Mouse (Mus musculus): ENCODE measurements around the gene Ccl27a. TPM values are rescaled to one million over a fixed set of nuclear protein-coding genes. Genes with fewer than 3 reads are reported as not detected.
"Not testable (repeated sequence)": the region's sequence is repeated elsewhere in the genome, so short reads cannot be mapped to it uniquely, and the experiment has no call there.

Ccl27a gene
- total RNA-seq (2021), result 10 to 100 TPM; 25.5 to 33.1 TPM
- long read RNA-seq, experiment 1, partial matches to known transcripts, result 3 of 14 reads
- long read RNA-seq, experiment 1, other reads (novel, unspliced or antisense), result 3 of 14 reads
- long read RNA-seq, experiment 2, transcript Ccl27a-202 (4 exons, 350 nt), result major isoform, 5 of 13 reads
- long read RNA-seq, experiment 2, partial matches to known transcripts, result 0 of 13 reads
- long read RNA-seq, experiment 2, other reads (novel, unspliced or antisense), result 1 of 13 reads

DNA sequence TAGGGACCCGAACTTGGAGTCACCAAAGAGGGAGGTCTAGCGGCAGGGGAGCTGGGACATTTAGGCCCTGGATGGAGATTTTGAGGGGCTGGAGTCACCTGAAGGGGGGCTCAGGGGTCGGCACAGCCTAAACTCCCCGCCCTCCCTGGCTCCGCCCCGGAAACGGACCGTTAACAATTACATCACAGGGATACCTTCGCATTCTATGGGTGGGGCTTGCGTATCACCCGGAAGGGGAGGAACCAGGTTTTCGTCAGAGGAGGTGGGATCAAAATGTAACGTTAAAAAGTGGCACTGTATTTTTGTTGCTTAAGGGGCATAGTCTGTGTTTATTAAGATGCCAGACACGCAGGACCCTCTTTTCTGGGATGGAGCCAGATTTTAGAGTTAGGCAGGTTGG, at the start of gene Ccl27a:
Gene Ccl27a (minus strand): TSS at position 246 of the 400 bp plus-strand sequence.
- peak; percentile 58 for DNase-seq

DNA sequence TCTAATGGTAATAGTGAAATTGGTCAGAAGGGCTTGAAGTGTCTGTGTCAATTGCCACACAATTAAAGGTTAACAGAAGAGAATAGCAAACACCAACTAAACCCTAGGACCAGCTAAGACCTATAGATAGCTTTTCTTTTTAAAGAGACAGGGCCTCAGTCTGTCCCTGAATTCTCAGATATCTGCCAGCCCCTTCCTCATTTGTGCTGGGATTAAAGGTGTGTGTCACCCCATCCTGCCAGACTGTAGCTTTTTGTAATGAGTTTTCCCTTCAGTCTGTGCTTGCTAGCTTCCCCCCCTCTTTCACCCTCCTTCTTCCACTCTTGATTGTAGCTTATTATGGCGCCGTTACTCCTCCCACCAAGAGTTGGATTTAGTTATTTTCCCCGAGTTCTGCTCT, 9.2 kb upstream of the Ccl27a start:
- DNase-seq, result not testable (repeated sequence)

- DNase-seq, result not testable (repeated sequence)
Measured at GRCm38 (mm10) chr4:41782711-41783110, 8.7 kb upstream of the Ccl27a start.

DNA sequence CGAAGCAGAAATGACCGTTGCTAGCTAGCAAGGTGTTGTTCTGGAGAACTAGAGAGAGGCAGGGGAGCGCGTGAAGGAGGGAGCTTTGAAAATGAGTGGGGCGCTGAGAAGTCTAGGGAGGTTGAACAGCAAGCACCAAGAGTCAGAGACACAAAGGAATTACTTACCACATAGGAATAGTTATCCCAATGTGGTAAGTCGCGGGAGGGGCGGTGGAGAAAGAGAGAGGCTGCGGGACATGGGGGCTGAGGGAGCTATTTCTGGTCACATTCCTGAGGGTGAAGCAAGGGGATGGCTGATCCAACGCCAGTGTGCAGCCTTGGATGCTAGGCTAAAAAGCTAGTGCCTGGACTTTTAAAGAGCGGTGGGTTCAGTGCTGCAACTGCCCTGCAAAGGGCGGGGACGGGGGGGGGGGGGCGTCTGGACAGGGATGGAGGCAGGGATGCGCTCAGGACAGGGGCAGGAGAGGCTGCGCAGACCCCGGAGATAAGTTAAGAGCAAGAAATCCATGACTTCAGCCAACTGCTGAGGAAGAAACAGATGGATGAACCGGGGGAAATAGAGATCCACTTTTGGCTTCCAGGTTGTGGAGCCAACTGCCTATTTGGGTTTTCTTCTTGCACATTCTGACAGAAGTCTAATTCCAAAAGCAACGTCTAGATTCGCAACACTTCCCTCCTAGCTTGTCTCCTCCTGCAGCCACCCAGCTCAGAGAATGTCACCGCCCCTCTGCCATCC, 7.9 kb upstream of the Ccl27a start:
- DNase-seq, result not testable (repeated sequence)

GRCm38 (mm10) chr4:41781271-41781670, 7.2 kb upstream of the Ccl27a start:
- not testable (repeated sequence) for DNase-seq

DNA sequence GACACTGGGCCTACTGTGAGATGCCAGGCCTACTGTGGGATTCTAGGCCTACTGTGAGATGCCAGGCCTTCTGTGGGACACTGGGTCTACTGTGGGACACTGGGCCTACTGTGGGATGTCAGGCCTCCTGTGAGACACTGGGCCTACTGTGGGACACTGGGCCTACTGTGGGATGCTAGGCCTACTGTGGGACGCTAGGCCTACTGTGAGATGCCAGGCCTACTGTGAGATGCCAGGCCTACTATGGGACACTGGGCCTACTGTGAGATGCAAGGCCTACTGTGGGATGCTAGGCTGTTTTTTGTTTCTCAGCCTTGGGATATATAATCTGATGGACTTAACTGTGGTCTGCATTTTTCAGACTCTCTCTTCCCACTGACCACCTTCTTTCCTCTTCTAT, 1.8 kb upstream of the Ccl27a start:
- DNase-seq, result not testable (repeated sequence)

- not testable (repeated sequence) for DNase-seq
Measured at GRCm38 (mm10) chr4:41774506-41774905, 459 bp upstream of the Ccl27a start.

DNA sequence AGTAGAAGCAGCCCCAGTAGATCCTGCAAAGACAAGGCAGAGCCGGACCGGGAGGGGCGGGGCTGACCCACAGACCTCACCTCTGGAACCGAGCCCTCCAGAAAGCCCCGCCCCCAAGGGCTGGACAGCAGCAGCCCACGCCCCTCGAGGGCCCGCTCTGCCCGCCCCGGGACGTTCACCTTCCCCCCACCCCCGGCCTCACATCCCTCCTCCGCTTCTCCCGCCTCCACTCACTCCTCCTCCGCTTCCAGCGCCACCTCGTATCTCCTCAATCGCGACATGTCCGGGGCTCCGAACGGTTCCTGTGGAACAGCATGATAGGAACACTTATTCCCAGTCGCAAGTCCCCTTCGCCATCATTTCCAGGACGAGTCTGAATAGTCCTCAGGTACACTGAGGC, 545 bp downstream of the Ccl27a start:
- DNase-seq, result peak; percentile 63

GRCm38 (mm10) chr4:41772946-41773345, 1.1 kb downstream of the Ccl27a start:
- not testable (repeated sequence) for DNase-seq

DNA sequence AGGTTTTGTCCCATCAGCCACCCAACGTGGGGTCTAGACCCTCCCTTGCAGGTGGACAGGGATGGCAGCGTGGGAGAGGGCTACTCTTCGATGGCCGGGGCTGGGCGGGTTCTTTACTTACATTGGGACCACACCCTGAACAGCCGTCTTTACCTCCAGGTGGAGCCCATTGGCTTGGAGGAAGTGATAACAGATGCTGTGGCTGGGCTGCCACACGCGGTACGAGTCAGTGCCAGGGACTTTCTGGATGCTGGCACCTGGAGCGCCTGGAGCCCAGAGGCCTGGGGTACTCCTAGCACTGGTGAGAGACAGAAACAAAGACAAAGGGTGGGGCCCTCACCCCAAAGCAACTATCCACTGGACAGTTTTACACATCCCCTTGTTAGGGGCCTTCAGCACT, 6.7 kb downstream of the Ccl27a start:
- DNase-seq, result not testable (repeated sequence)

DNA sequence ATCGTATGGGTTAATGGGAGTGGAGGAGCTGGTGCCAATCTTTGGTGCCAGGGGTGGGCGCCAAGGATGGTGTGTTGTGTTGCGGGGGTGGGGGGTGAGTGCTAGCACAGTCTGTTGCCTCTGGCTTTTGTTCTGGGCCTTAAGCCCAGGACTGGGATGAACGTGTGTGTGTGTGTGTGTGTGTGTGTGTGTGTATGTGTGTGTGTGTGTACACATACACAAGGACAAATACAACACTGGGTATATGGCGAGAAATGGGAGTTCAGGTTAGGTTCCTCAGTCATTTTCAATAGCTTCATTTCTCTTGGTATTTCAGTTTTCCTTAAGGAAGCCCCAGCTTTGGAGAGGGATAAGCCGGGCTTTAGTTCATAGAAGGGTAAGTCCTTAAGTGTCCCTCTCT, 10.9 kb downstream of the Ccl27a start:
- not testable (repeated sequence) for DNase-seq

DNA sequence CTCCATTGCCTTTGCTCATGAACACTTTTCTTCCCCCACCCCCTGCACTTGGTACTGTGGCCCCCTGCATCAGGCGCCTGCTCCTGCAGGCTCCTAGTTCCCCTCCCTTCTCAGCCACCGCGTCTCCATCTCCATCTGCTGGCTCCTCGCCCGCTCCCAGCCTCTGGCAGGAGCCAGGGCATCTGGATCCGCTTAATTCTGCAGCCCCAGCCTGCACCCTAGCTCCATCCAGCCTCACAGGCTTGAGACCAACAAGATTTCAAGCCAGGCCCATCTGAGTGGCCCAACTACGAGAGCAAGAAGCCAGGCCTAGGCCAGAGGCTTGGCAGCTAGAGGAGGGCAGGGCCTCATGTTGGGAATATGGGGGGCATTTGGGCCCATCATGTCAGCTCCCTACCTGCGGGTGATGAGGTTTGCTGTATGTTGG, 11.3 kb downstream of the Ccl27a start:
- peak; percentile 91 for DNase-seq

- DNase-seq, result peak; percentile 48
Measured at GRCm38 (mm10) chr4:41762099-41762687, 11.9 kb downstream of the Ccl27a start.

GRCm38 (mm10) chr4:41761680-41762079, 12.4 kb downstream of the Ccl27a start:
- DNase-seq, result no peak

DNA sequence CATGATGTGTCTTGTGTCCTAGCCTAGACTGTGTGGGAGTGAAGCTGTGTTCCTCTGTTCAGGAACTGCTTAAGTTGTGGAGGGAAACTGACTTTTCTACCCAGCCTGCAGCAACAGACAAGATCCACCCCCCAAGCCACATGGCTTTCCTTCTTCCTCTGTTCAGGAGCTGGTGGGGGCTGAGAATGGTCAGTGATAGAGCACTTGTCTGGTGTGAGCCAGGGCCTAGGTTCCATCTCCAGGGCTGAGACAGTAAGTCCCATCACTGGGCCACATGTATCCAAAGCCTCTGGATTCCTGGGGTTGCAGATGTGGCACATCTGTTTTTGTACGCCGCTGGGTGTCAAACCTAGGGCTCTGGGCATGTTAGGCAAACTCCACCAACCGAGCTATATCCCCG, 13.1 kb downstream of the Ccl27a start:
- DNase-seq, result no peak

DNA sequence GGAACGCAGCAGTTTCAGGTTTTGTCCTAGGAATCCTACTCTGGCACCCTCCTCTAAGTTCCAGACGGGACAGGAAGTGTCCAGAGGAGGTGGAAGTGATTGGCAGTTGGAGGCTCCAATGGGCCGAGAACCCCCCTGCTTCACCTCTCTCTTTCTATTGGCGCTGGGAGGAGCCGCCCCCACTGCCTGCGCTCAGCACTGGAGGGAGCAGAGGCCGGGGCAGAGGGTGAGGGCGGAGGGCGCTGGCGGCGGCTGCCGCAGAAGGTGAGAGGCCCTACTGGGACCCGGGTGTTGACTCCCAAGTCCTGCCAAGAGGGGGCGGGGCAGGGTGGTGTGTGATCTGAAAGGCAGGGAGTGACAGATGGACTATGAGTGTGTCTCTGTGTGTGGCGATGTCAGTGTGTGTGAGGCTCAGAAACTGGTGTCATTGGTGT, 13.7 kb downstream of the Ccl27a start:
- peak; percentile 88 for DNase-seq

- no peak for DNase-seq
Measured at GRCm38 (mm10) chr4:41759656-41760287, 14.3 kb downstream of the Ccl27a start.

GRCm38 (mm10) chr4:41759206-41759605, 14.8 kb downstream of the Ccl27a start:
- DNase-seq, result no peak

GRCm38 (mm10) chr4:41758701-41759100, 15.3 kb downstream of the Ccl27a start:
- no peak for DNase-seq

DNA sequence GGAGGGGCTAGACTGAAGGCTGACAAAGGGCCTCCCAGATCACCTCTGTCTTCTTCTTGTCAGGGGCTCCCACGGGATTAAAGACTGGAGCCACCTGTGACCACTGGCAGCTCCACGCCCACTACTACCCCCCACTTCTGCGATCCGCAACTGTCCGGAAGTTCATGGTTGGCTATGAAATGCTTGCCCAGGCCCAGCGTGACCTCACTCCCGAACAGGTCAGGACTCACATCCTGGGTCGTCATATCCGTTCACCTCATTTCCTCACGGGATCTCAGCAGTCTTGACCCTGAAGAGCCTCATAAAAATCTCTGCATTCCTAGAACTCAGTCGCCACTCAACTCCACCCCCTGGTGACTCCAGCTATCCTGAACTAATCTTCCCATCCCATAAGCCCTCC, 16.0 kb downstream of the Ccl27a start:
- no peak for DNase-seq

- no peak for DNase-seq
Measured at GRCm38 (mm10) chr4:41757321-41757720, 16.7 kb downstream of the Ccl27a start.

GRCm38 (mm10) chr4:41756440-41756839, 17.6 kb downstream of the Ccl27a start:
- no peak for DNase-seq
